Mouse (Mus musculus): ENCODE measurements around the gene Nxpe5. TPM values are rescaled to one million over a fixed set of nuclear protein-coding genes. Genes with fewer than 3 reads are reported as not detected.
"Not testable (repeated sequence)": the region's sequence is repeated elsewhere in the genome, so short reads cannot be mapped to it uniquely, and the experiment has no call there.

Gene Nxpe5
- polyA plus RNA-seq, 1 experiment from 2014 or later: 0.58 TPM

GRCm38 (mm10) chr5:138195463-138195862 lies 30.2 kb upstream of the Nxpe5 start:
- no peak overlapping the region for H3K27ac ChIP-seq (ENCODE audit: low read depth)
- H3K27me3 ChIP-seq (ENCODE audit: insufficient read depth, low read length): no peaks in the 10 kb centered on the region
- TF ChIP-seq EP300 (IDR thresholded peaks at IDR 0.05; ENCODE audit: low read depth): no peak
- no peak for TF ChIP-seq CTCF (IDR thresholded peaks at IDR 0.05; ENCODE audit: low read depth)
- peak overlapping the region; percentile 100 for H3K4me2 ChIP-seq (ENCODE audit: low read depth, low read length)
- H3K9ac ChIP-seq (replicated peaks): no peak overlapping the region
- H3K4me1 ChIP-seq (ENCODE audit: insufficient read depth): peaks cover 15% of the 10 kb centered on the region
- H3K9me3 ChIP-seq (ENCODE audit: low read length): no peaks in the 10 kb centered on the region
- ATAC-seq (no peak), DNase-seq (no peak)
- no peaks in the 10 kb centered on the region for H3K36me3 ChIP-seq (replicated peaks; ENCODE audit: insufficient read depth, low read length)
- 54% methylated on average over 7 of the region's 7 CpGs for WGBS (ENCODE audit: insufficient replicate concordance)
- no peak overlapping the region for H3K4me3 ChIP-seq (ENCODE audit: low read depth, low read length)

GRCm38 (mm10) chr5:138199576-138199975 lies 26.1 kb upstream of the Nxpe5 start:
- Histone ChIP-seq H3K27ac (ENCODE audit: low read depth) (no peak overlapping the region), H3K9ac (replicated peaks) (no peak overlapping the region), H3K36me3 (replicated peaks; ENCODE audit: insufficient read depth, low read length) (no peaks in the 10 kb centered on the region), H3K4me2 (ENCODE audit: low read depth, low read length) (no peak overlapping the region), H3K4me3 (ENCODE audit: low read depth, low read length) (no peak overlapping the region), H3K9me3 (ENCODE audit: low read length) (no peaks in the 10 kb centered on the region), H3K27me3 (ENCODE audit: insufficient read depth, low read length) (no peaks in the 10 kb centered on the region), H3K4me1 (ENCODE audit: insufficient read depth) (peaks cover 9% of the 10 kb centered on the region)
- ATAC-seq (no peak), DNase-seq (no peak)
- TF ChIP-seq EP300 (IDR thresholded peaks at IDR 0.05; ENCODE audit: low read depth) (no peak), CTCF (IDR thresholded peaks at IDR 0.05; ENCODE audit: low read depth) (peak; percentile 43)
- 14% methylated on average over 1 of the region's 1 CpGs for WGBS (ENCODE audit: insufficient replicate concordance)

- 80% methylated on average over 3 of the region's 3 CpGs for WGBS (ENCODE audit: insufficient replicate concordance)
- H3K27me3 ChIP-seq (ENCODE audit: insufficient read depth, low read length): no peaks in the 10 kb centered on the region
- DNase-seq (no peak), ATAC-seq (no peak)
- H3K36me3 ChIP-seq (replicated peaks; ENCODE audit: insufficient read depth, low read length): no peaks in the 10 kb centered on the region
- H3K27ac ChIP-seq (ENCODE audit: low read depth): no peak overlapping the region
- H3K4me1 ChIP-seq (ENCODE audit: insufficient read depth): no peaks in the 10 kb centered on the region
- no peaks in the 10 kb centered on the region for H3K9me3 ChIP-seq (ENCODE audit: low read length)
- H3K4me2 ChIP-seq (ENCODE audit: low read depth, low read length): no peak overlapping the region
- no peak overlapping the region for H3K4me3 ChIP-seq (ENCODE audit: low read depth, low read length)
- TF ChIP-seq CTCF (IDR thresholded peaks at IDR 0.05; ENCODE audit: low read depth) (no peak), EP300 (IDR thresholded peaks at IDR 0.05; ENCODE audit: low read depth) (no peak)
- no peak overlapping the region for H3K9ac ChIP-seq (replicated peaks)
These were observed 23.6 kb upstream of the Nxpe5 start for GRCm38 (mm10) chr5:138202086-138202485.

- H3K4me1 ChIP-seq (ENCODE audit: insufficient read depth): no peaks in the 10 kb centered on the region
- H3K9me3 ChIP-seq (ENCODE audit: low read length): no peaks in the 10 kb centered on the region
- no peak overlapping the region for H3K27ac ChIP-seq (ENCODE audit: low read depth)
- no peak overlapping the region for H3K4me2 ChIP-seq (ENCODE audit: low read depth, low read length)
- no peak for DNase-seq
- no peak for TF ChIP-seq CTCF (IDR thresholded peaks at IDR 0.05; ENCODE audit: low read depth)
- no peak for TF ChIP-seq EP300 (IDR thresholded peaks at IDR 0.05; ENCODE audit: low read depth)
- ATAC-seq: no peak
- no peaks in the 10 kb centered on the region for H3K36me3 ChIP-seq (replicated peaks; ENCODE audit: insufficient read depth, low read length)
- 68% methylated on average over 1 of the region's 1 CpGs for WGBS (ENCODE audit: insufficient replicate concordance)
- H3K4me3 ChIP-seq (ENCODE audit: low read depth, low read length): no peak overlapping the region
- H3K27me3 ChIP-seq (ENCODE audit: insufficient read depth, low read length): no peaks in the 10 kb centered on the region
- no peak overlapping the region for H3K9ac ChIP-seq (replicated peaks)
These were observed 18.4 kb upstream of the Nxpe5 start for GRCm38 (mm10) chr5:138207253-138207652.

- no peaks in the 10 kb centered on the region for H3K36me3 ChIP-seq (replicated peaks; ENCODE audit: insufficient read depth, low read length)
- DNase-seq (no peak), ATAC-seq (no peak)
- no peak for TF ChIP-seq CTCF (IDR thresholded peaks at IDR 0.05; ENCODE audit: low read depth)
- no peak for TF ChIP-seq EP300 (IDR thresholded peaks at IDR 0.05; ENCODE audit: low read depth)
- H3K27ac ChIP-seq (ENCODE audit: low read depth): no peak overlapping the region
- no peaks in the 10 kb centered on the region for H3K27me3 ChIP-seq (ENCODE audit: insufficient read depth, low read length)
- H3K4me1 ChIP-seq (ENCODE audit: insufficient read depth): no peaks in the 10 kb centered on the region
- H3K4me3 ChIP-seq (ENCODE audit: low read depth, low read length): no peak overlapping the region
- WGBS (ENCODE audit: insufficient replicate concordance): 71% methylated on average over 4 of the region's 4 CpGs
- H3K9me3 ChIP-seq (ENCODE audit: low read length): no peaks in the 10 kb centered on the region
- no peak overlapping the region for H3K4me2 ChIP-seq (ENCODE audit: low read depth, low read length)
- H3K9ac ChIP-seq (replicated peaks): no peak overlapping the region
These were observed 17.8 kb upstream of the Nxpe5 start for GRCm38 (mm10) chr5:138207873-138208272.

- not testable (repeated sequence) for H3K4me2 ChIP-seq (ENCODE audit: low read depth, low read length); H3K9me3 ChIP-seq (ENCODE audit: low read length)
These were observed 9.1 kb upstream of the Nxpe5 start for GRCm38 (mm10) chr5:138216632-138217031.

GRCm38 (mm10) chr5:138219864-138220263 lies 5.8 kb upstream of the Nxpe5 start:
- H3K9ac ChIP-seq (replicated peaks): no peak overlapping the region
- H3K27me3 ChIP-seq (ENCODE audit: insufficient read depth, low read length): no peaks in the 10 kb centered on the region
- H3K36me3 ChIP-seq (replicated peaks; ENCODE audit: insufficient read depth, low read length): no peaks in the 10 kb centered on the region
- H3K4me1 ChIP-seq (ENCODE audit: insufficient read depth): no peaks in the 10 kb centered on the region
- no peaks in the 10 kb centered on the region for H3K9me3 ChIP-seq (ENCODE audit: low read length)
- no peak overlapping the region for H3K27ac ChIP-seq (ENCODE audit: low read depth)
- DNase-seq (no peak), ATAC-seq (no peak)
- no peak overlapping the region for H3K4me2 ChIP-seq (ENCODE audit: low read depth, low read length)
- H3K4me3 ChIP-seq (ENCODE audit: low read depth, low read length): no peak overlapping the region
- 44% methylated on average over 2 of the region's 2 CpGs for WGBS (ENCODE audit: insufficient replicate concordance)
- TF ChIP-seq EP300 (IDR thresholded peaks at IDR 0.05; ENCODE audit: low read depth) (no peak), CTCF (IDR thresholded peaks at IDR 0.05; ENCODE audit: low read depth) (no peak)

More at GRCm38 (mm10) chr5:138216632-138217031, 9.1 kb upstream of the Nxpe5 start:
- ATAC-seq; DNase-seq; H3K27me3 ChIP-seq (ENCODE audit: insufficient read depth, low read length); H3K4me1 ChIP-seq (ENCODE audit: insufficient read depth); H3K9ac ChIP-seq (replicated peaks); H3K27ac ChIP-seq (ENCODE audit: low read depth); H3K4me3 ChIP-seq (ENCODE audit: low read depth, low read length); H3K36me3 ChIP-seq (replicated peaks; ENCODE audit: insufficient read depth, low read length): not testable (repeated sequence)
- WGBS (ENCODE audit: insufficient replicate concordance): 90% methylated on average over 13 of the region's 13 CpGs

All from liver, postnatal 0 days (tissue).